Mouse (Mus musculus) v-Abl transformed pro-B cells (cell line): ENCODE data around the gene Fem1b.
"Not testable (repeated sequence)": the region's sequence is repeated elsewhere in the genome, so short reads cannot be mapped to it uniquely, and the experiment has no call there.

Experiments
- in situ Hi-C, 2 experiments: fragments of 400-800 bp; cut with MboI; formaldehyde crosslinking; loops; one replicate each; pipeline ENCODE4 v1.15.1; 2025; ENCODE audit not compliant: unreplicated experiment in 2 of 2

The Fem1b gene

DNA sequence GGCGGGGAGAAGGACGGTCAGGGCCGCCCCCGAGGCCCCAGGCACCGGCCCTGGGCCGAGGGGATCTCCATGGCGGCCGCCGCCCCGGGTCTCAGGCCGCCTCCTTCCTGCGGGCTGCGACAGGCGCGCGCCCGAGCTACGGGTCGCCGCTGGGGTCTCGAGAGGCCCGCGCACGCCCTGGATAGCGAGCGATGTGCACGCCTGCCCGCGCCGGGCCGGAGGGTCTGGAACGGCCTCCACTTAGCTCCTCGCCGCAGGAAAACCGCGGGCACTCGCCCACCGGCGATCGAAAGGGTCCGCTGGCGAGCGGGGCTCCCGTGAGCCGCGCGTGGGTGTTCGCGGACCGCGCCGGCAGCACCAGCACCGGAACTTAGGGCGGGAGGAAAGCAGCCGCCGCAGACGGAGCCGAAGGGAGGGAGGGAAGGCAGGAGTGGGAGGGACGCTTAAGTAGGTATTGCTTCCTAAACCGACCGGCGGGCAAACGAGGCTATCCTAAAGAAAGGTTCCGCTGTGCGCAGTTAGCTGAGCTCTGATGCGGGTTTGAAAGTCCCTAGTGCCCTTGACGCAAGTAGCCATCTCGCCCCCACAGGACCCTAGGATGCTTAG, at the start of gene Fem1b:
Gene Fem1b, minus strand, starts transcription at position 419 of the 606 bp plus-strand sequence.
- in situ Hi-C loops: loop anchor here (10.0 to 25.0 kb wide), 2 partner anchors 563 to 576 kb away; partner anchors contain the start of genes Map2k5 (in 2 of the 2) and 2300009A05Rik (in 1 of the 2)

DNA sequence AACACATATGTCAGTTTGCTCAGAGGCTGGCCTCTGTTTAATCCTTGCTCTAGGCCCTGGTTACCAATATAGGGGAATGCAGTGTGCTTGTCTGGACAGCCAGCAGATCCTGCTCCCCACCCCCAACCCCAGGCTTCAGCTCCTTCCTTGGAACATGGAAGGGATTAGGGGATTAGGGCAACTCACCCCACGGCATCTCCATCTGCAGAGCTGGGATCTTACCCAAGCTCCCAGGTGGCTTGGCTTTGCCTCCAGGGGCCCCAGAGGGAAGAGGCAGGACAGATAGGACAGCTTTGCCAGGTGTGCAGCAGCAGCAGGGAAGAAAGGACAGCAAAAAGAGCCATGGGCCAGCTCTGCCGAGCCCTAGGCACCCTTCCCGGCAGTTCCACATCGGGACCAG, 49.1 kb upstream of the Fem1b start:
- in situ Hi-C loops: no loop called here

DNA sequence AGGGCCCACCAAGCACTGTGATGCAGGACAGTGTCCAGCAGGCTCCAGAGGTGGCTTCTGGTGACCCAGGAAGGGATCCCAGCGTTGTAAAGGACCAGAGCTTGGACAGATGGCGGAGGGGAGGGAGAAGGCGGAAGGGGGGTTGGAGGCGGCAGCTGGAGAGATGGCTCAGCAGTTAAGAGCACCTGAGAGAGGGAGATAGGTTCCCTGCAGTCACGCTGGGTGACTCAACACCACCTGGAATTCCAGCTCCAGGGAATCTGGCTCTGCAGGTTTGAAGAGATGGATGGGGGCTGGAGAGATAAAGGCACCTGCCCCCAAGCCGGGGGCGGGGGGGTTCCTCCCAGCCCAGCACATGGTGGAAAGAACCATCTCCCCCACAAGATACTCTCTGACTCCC, 48.4 kb upstream of the Fem1b start:
- in situ Hi-C loops: not testable (repeated sequence)

DNA sequence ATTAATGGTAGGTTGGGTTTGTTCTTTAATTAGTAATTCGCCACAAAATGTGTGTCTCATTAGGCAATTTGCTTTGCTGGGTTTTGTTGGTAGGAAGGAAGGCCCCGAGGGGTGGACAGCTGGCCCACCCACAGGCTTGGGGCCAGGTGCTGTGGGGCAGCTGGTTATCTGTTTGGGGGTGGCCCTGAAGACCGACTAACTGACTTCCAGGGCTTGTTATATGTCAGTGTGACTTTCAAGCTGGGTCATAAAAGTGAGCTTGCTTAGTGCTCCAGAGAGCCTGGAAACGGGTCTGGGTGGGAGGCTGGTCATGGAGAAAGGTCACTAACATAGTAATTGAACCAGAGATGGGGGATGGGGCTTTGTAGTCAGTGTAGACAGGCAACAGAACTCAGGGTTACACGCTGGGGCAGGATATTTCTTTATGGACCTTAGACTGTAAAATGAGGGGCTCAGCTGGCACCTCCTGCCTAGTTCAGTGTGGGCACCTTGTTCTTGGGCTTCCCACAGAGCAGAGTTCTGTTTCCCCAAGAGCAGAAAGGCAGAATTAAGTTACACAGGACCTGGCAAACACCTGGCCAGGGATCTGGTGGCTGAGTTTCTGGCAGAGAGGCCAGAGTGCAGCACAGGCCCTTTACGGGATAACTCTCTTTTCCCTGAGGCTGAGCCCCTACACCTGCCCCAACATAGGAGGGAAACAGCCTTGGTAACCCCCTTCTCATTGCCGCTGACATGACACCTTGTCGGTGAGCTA, 46.7 kb upstream of the Fem1b start:
- in situ Hi-C loops: no loop called here

DNA sequence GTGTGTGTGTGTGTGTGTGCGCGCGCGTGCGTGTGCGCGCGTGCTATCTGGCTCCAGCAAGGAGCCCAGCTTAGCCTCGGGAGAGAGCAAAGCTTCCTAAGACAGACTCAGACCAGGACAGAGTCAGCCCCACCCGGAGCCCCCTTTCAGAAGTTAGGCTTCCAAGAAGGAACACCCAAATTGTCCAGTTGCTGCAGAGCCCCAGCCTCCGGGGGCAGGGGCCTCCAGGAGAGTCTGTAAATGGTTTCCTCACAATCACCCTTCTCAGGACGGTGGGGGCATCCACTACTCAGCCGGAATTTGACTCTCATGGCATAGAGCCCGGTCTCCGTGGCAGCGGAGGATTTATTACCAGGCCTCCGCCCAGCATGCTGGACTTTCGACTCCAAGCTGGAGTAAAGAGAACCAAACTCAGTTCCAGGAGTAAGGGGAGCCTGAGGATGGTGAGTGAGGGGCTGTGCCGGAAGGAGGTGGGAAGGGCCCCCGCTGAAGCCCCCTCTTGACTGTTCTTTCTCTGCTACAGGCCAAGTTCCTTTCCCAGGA, 46.1 kb upstream of the Fem1b start, which contains the start of gene Calml4:
Gene Calml4, plus strand, starts transcription at position 362 of the 543 bp plus-strand sequence.
- in situ Hi-C loops: no loop called here

DNA sequence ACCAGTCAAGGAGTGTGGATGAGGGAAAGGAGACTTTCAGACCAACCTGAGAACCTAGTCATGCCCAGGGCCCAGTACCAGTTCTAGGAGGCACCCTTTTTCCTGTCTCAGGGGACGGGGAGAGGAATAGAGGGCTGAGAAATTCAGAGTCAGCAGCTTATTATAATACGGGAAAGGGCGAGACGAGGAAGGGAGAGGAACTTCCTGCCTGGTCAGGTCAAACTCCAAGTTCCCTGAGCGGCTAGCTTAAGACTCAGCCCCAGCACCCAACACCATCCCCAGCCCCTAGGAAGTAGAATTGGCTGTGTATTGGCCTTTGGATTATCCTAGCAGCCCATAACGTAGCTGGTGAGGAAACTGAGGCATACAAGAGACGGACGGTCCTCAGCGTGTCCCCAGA, 45.5 kb upstream of the Fem1b start:
- in situ Hi-C loops: no loop called here

- in situ Hi-C loops: loop anchor here (5.0 kb wide), 2 partner anchors 118 to 268 kb away; no protein-coding TSS in a partner anchor
These were observed 42.7 kb upstream of the Fem1b start for GRCm38 (mm10) chr9:62854483-62854882.

- in situ Hi-C loops: loop anchor here (5.0 kb wide), 2 partner anchors 121 to 271 kb away; no protein-coding TSS in a partner anchor
These were observed 39.8 kb upstream of the Fem1b start for GRCm38 (mm10) chr9:62851571-62851970.

- in situ Hi-C loops: loop anchor here (5.0 to 10.0 kb wide), 2 partner anchors 279 to 996 kb away; no protein-coding TSS in a partner anchor
These were observed 36.9 kb upstream of the Fem1b start for GRCm38 (mm10) chr9:62848641-62849040.

GRCm38 (mm10) chr9:62847694-62848093, 36.0 kb upstream of the Fem1b start:
- in situ Hi-C loops: loop anchor here (5.0 to 10.0 kb wide), 2 partner anchors 280 to 997 kb away; no protein-coding TSS in a partner anchor

DNA sequence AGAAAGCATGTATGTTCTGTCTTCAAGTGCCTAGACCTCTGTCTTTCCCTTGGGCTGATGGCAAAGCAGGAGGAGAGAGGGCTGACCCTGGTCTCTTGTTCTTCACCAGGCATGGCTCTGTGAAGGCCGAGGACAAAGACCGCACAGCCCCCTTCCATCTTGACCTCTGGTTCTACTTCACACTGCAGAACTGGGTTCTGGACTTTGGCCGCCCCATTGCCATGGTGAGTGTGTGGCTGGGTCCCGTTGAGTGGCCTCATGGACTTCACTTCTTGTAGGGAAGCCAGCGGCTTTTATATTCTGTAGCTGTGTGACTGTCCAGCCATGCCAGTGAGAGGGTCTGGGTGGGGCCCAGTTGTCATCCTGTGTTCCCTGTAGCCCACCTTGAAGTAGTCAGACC, 32.7 kb upstream of the Fem1b start:
- in situ Hi-C loops: loop anchor here in 1 of 2 experiments (10.0 kb wide), 1 partner anchor 1000 kb away; no protein-coding TSS in a partner anchor

- in situ Hi-C loops: loop anchor here in 1 of 2 experiments (10.0 kb wide), 1 partner anchor 1001 kb away; no protein-coding TSS in a partner anchor
These were observed 31.8 kb upstream of the Fem1b start for GRCm38 (mm10) chr9:62843356-62844024.

DNA sequence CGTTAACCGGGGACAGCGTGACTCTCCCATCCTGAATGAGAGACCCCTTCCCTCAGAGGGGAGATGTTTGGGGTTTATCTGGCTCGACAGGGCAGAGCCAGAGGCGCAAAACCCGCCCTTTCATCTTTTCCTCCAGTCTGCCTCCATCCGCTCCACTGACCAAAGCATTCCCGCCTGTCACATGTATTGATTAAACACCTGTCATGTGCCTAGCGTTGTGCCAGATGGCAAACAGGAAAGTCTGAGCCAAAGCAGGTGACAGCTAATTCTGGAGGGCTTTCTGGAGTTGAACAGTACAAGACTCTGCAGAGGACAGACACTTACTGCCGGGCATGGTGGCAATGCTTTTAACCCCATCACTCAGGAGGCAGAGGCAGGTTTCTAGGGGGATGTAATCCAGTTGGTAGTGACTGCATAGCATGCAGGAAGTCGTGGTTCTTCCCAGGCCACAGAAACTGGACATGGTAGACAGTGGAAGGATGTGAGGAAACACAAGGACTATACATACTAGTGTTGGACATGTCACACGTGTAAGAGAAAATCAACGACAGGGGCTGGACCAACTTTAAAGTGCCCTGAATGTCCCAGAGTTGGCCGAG, 27.5 kb upstream of the Fem1b start:
- in situ Hi-C loops: no loop called here

DNA sequence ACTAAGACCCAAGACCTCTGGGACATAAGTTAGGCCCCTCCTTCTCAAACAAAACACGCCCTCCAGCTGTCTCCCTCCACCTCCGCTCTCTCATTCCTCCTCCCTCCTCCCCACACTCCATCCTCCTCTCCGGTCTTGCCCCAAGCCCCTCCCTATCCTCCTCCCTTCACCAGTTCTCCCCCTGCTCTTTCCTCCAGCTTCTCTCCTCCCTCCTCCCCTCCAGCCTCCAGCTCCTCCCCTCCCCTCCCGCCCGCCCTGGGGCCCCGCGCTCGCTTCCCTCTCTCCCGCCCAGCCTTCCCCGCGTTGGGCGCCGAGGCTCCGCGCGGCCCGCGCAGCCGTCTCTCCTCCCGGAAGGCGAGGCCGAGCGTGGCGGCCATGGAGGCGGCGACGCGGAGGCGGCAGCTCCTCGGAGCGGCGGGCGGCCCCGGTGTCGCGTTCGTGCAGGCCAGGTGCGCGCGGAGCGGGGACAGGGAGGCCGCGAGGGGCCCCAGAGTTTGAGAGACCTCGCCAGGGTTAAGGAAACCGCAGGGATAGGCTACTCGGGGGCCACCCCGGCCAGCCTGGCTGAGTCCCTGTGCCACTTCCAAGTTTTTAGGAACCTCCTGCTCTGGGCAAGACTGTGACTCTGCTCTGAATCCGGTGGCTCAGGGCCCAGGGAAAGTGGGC, 26.9 kb upstream of the Fem1b start, which contains the start of gene Cln6:
Gene Cln6, plus strand, starts transcription at position 280 of the 666 bp plus-strand sequence.
- in situ Hi-C loops: no loop called here

GRCm38 (mm10) chr9:62838146-62838505, 26.4 kb upstream of the Fem1b start:
- in situ Hi-C loops: no loop called here

- in situ Hi-C loops: no loop called here
These were observed 25.9 kb upstream of the Fem1b start for GRCm38 (mm10) chr9:62837611-62838010.

- in situ Hi-C loops: no loop called here
These were observed 24.1 kb upstream of the Fem1b start for GRCm38 (mm10) chr9:62835705-62836446.

- in situ Hi-C loops: no loop called here
These were observed 23.2 kb upstream of the Fem1b start for GRCm38 (mm10) chr9:62834906-62835305.

DNA sequence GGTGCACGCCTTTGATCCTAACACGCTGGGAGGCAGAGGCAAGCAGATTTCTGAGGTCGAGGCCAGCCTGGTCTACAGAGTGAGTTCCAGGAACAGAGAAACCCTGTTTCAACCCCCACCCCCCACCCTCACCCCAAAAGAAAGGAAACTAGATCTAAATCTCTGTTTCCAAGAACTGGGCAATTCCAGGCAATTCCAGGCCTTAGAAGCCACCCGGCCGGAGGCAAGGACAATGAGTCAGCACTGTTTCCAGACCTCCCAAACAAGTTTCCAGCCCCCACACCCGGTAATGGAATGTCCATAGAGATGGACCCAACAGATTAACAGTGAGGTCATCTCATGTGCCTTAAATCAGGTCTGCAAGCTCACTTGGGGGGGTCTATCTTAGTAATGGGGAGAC, 18.1 kb upstream of the Fem1b start:
- in situ Hi-C loops: no loop called here
